Mouse (Mus musculus): Measurements from ENCODE around the gene BC025446. TPM values are rescaled to one million over a fixed set of nuclear protein-coding genes. Genes with fewer than 3 reads are reported as not detected.
"Not testable (repeated sequence)": the region's sequence is repeated elsewhere in the genome, so short reads cannot be mapped to it uniquely, and the experiment has no call there.

The BC025446 gene
- not detected in 2 replicates for polyA plus RNA-seq (2014; fragmentation: Nextera tagmentation; extraction: Ambion mirVana)

DNA sequence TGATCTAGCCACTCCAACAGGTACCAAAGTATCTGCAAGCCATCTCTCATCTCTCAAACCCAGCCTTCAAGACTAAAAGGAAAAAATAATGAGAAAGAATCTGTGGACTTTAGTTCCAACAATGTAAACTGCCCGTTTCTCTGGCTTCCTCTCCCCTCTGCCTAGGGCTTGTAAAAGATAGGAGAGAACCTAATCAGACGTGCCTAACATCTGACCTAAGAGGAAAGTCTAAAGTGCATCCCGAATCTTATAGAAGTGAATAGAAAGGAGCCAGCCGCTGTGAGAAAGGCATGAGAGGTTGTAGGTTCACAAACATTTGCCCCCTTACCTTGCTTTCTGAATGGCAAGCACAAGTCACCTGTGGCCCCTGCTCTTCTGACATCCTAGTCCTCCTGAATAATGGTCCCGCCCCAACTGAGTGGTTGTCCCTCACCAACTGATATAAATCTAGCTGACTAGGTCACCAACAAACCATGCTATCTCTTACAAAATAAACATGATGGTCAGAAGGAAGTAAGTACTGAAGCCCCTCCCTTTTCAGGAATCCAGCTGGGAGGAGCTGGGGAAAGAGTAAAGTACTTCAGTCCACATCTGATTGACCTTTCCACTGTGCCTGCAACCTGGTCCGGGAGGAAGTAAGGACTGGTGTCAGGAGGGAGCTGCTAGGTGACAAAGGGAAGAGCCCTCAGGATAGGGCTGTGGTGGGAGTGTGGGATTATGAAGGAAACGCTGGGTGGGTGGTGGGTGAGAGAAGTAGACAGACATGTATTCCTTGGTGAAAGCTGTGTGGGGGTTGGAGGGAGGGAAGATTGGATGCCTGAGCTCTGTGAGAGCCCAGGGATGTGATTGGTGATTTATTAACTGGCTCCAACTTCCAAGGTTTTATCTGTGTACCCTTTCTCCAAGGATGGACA, at the start of gene BC025446:
TSS of gene BC025446 (plus strand) at position 599 of the 914 bp plus-strand sequence.
- no peak for ATAC-seq (ENCODE audit: low FRiP score, low TSS enrichment)
- H3K9me3 ChIP-seq (ENCODE audit: control insufficient read depth, low read length) = no peaks in the 10 kb centered on the region
- no peak within 1 kb of the TSS for H3K9ac ChIP-seq (replicated peaks; ENCODE audit: low read length)
- H3K36me3 ChIP-seq (ENCODE audit: control insufficient read depth, insufficient read depth, low read length) = no peaks in the 10 kb centered on the region
- no peak within 1 kb of the TSS for H3K4me2 ChIP-seq (ENCODE audit: low read length)
- H3K27me3 ChIP-seq (ENCODE audit: control insufficient read depth, insufficient read depth, low read length) = no peaks in the 10 kb centered on the region
- no peak within 1 kb of the TSS for H3K4me3 ChIP-seq (replicated peaks; ENCODE audit: low read depth, low read length)
- H3K4me1 ChIP-seq (ENCODE audit: control insufficient read depth, insufficient read depth, low read length) = no peaks in the 10 kb centered on the region
- 85% methylated on average over 7 of the region's 7 CpGs for whole genome bisulfite sequencing
- no peak within 1 kb of the TSS for H3K27ac ChIP-seq (replicated peaks; ENCODE audit: low read depth, low read length)
- no peak for DNase-seq

DNA sequence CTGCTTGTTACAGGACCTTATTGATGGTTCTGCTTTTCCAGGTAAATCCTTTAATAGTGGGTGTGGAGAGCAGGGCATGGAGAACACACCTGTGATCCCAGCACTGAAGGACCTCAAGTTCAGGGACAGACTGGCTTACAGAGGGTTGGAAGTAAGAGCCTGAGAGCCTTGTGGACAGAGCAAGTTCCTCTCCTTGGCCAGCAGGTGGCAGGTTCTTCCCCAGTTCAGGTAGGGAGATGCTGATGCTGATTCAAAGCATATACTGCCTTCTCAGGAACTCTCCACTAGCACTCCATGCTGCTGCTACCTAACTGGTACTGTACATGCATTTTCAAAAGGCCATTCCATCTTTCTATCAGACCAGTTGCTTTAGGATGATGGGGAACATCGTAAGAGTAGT, 40.7 kb upstream of the BC025446 start:
- 49% methylated on average over 1 of the region's 1 CpGs for WGBS
- no peak for ATAC-seq (ENCODE audit: low FRiP score, low TSS enrichment)
- DNase-seq = peak; percentile 60

DNA sequence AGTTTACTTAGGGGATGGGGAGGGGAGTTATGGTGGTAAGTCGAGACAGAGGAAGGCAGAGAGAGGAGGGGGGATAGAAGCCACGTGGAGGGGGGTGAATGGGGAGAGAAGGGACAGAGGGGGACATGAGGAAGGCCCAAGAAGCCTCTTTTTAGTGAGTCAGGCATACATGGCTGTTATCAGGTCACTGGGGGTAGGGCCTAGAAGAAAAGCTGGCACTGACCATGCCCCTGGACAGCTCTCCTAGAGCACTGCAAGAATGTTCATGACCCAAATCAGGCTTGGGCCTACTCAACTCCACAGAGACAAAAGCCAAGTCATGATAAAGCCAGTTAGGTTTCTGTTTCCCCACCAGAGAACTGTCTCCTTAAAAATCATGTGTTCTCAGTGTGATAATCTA, 29.9 kb upstream of the BC025446 start:
- Histone ChIP-seq H3K4me2 (ENCODE audit: low read length) (no peak overlapping the region), H3K4me1 (ENCODE audit: control insufficient read depth, insufficient read depth, low read length) (no peaks in the 10 kb centered on the region), H3K36me3 (ENCODE audit: control insufficient read depth, insufficient read depth, low read length) (no peaks in the 10 kb centered on the region), H3K9ac (replicated peaks; ENCODE audit: low read length) (no peak overlapping the region), H3K27me3 (ENCODE audit: control insufficient read depth, insufficient read depth, low read length) (no peaks in the 10 kb centered on the region), H3K4me3 (replicated peaks; ENCODE audit: low read depth, low read length) (no peak overlapping the region), H3K27ac (replicated peaks; ENCODE audit: low read depth, low read length) (no peak overlapping the region), H3K9me3 (ENCODE audit: control insufficient read depth, low read length) (no peaks in the 10 kb centered on the region)
- 38% methylated on average over 2 of the region's 2 CpGs for WGBS
- ATAC-seq (ENCODE audit: low FRiP score, low TSS enrichment) (no peak), DNase-seq (no peak)

More for the DNA sequence above, 40.7 kb upstream of the BC025446 start:
- Histone ChIP-seq H3K27me3 (ENCODE audit: control insufficient read depth, insufficient read depth, low read length) (no peaks in the 10 kb centered on the region), H3K4me3 (replicated peaks; ENCODE audit: low read depth, low read length) (no peak overlapping the region), H3K27ac (replicated peaks; ENCODE audit: low read depth, low read length) (no peak overlapping the region), H3K9ac (replicated peaks; ENCODE audit: low read length) (no peak overlapping the region), H3K36me3 (ENCODE audit: control insufficient read depth, insufficient read depth, low read length) (no peaks in the 10 kb centered on the region), H3K4me2 (ENCODE audit: low read length) (no peak overlapping the region), H3K9me3 (ENCODE audit: control insufficient read depth, low read length) (no peaks in the 10 kb centered on the region), H3K4me1 (ENCODE audit: control insufficient read depth, insufficient read depth, low read length) (no peaks in the 10 kb centered on the region)

DNA sequence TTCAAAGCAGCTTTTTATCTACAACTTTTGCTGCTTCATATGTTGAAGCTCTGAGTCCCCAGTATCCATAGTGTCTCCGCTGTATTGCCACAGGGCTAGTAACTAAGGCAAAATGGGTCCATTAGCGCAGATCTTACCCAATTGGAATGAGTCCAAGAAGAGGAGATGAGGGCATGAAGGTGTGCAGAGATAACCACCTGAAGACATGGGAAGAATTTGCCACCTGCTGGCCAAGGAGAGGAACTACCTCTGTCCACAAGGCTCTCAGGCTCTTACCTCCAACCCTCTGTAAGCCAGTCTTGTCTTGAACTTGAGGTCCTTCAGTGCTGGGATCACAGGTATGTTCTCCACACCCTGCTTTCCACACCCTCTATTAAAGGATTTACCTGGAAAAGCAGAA, 27.1 kb upstream of the BC025446 start:
- Histone ChIP-seq H3K4me3 (replicated peaks; ENCODE audit: low read depth, low read length) (no peak overlapping the region), H3K27ac (replicated peaks; ENCODE audit: low read depth, low read length) (no peak overlapping the region), H3K9me3 (ENCODE audit: control insufficient read depth, low read length) (no peaks in the 10 kb centered on the region), H3K36me3 (ENCODE audit: control insufficient read depth, insufficient read depth, low read length) (no peaks in the 10 kb centered on the region), H3K27me3 (ENCODE audit: control insufficient read depth, insufficient read depth, low read length) (no peaks in the 10 kb centered on the region), H3K9ac (replicated peaks; ENCODE audit: low read length) (no peak overlapping the region), H3K4me1 (ENCODE audit: control insufficient read depth, insufficient read depth, low read length) (no peaks in the 10 kb centered on the region), H3K4me2 (ENCODE audit: low read length) (no peak overlapping the region)
- no peak for ATAC-seq (ENCODE audit: low FRiP score, low TSS enrichment)
- 61% methylated on average over 2 of the region's 2 CpGs for WGBS
- DNase-seq = peak; percentile 61

DNA sequence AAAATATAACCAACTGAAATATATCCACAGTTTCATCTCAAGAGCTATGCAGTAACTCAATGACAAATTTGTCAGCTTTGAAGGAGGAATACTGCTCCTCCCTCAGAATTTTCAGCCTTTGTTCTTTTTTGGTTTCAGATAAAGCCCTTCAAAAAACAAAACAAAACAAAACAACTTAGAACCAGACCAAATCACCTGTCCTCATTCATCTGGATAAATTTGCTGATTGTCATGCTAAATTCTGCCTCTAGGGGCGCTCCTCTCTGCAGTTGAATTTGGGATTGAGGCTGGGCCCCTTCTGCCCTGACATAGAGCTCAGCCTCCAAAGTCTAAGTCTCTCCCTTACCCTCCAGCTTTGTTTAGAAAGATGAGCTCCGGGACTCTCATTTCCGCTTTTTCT, 25.6 kb upstream of the BC025446 start:
- H3K9ac ChIP-seq (replicated peaks; ENCODE audit: low read length); ATAC-seq (ENCODE audit: low FRiP score, low TSS enrichment); H3K27ac ChIP-seq (replicated peaks; ENCODE audit: low read depth, low read length); H3K9me3 ChIP-seq (ENCODE audit: control insufficient read depth, low read length); H3K4me1 ChIP-seq (ENCODE audit: control insufficient read depth, insufficient read depth, low read length); H3K36me3 ChIP-seq (ENCODE audit: control insufficient read depth, insufficient read depth, low read length); H3K4me2 ChIP-seq (ENCODE audit: low read length); H3K27me3 ChIP-seq (ENCODE audit: control insufficient read depth, insufficient read depth, low read length); H3K4me3 ChIP-seq (replicated peaks; ENCODE audit: low read depth, low read length): not testable (repeated sequence)
- peak; percentile 7 for DNase-seq
- WGBS = 0% methylated on average over 1 of the region's 3 CpGs

DNA sequence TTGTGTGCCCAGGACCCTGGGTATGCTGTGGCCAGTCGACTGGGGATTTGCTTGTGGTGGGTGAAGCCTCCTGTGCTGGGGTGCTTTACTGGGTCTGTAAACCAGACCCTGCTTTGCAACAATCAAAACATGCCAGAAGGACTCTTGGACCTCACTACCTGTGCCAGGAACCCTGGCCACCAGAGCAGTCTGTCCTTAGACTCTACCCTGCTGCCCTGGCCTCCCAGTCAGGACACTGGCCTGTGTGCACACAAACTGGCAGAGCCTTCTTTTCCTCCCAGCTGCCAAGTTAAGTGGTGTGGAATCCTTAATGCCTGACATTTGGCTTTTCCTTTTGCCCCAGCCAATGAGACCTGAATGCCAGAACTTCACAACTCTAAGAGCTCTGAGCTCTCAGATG, 655 bp downstream of the BC025446 start:
- no peaks in the 10 kb centered on the region for H3K27me3 ChIP-seq (ENCODE audit: control insufficient read depth, insufficient read depth, low read length)
- DNase-seq (no peak), ATAC-seq (ENCODE audit: low FRiP score, low TSS enrichment) (no peak)
- H3K36me3 ChIP-seq (ENCODE audit: control insufficient read depth, insufficient read depth, low read length) = no peaks in the 10 kb centered on the region
- no peak overlapping the region for H3K4me2 ChIP-seq (ENCODE audit: low read length)
- H3K27ac ChIP-seq (replicated peaks; ENCODE audit: low read depth, low read length) = no peak overlapping the region
- H3K9ac ChIP-seq (replicated peaks; ENCODE audit: low read length) = no peak overlapping the region
- no peak overlapping the region for H3K4me3 ChIP-seq (replicated peaks; ENCODE audit: low read depth, low read length)
- no peaks in the 10 kb centered on the region for H3K9me3 ChIP-seq (ENCODE audit: control insufficient read depth, low read length)
- no peaks in the 10 kb centered on the region for H3K4me1 ChIP-seq (ENCODE audit: control insufficient read depth, insufficient read depth, low read length)
- WGBS = 60% methylated on average over 1 of the region's 1 CpGs

DNA sequence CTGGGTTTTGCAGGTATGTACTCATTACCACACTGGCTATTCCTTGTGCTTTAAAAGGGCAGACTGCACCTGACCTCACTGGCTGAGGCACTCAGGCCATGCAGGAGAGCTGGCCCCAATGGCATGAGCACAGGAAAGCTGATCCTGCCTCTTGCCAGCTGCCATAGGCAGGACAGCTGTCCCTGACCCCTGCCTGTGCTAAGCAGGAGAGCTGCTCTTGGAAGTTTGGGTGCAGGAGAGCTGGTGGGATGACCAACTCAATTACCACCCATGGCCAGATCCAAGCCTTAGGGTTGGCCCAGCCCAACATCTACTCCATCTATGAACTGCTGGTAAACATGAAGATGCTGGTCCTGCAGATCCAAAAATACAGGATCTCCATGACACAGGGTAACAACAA, 5.8 kb downstream of the BC025446 start:
- no peak overlapping the region for H3K27ac ChIP-seq (replicated peaks; ENCODE audit: low read depth, low read length)
- ATAC-seq (ENCODE audit: low FRiP score, low TSS enrichment) = no peak
- no peak overlapping the region for H3K4me3 ChIP-seq (replicated peaks; ENCODE audit: low read depth, low read length)
- no peak overlapping the region for H3K9ac ChIP-seq (replicated peaks; ENCODE audit: low read length)
- no peak for DNase-seq
- H3K27me3 ChIP-seq (ENCODE audit: control insufficient read depth, insufficient read depth, low read length) = no peaks in the 10 kb centered on the region
- no peaks in the 10 kb centered on the region for H3K36me3 ChIP-seq (ENCODE audit: control insufficient read depth, insufficient read depth, low read length)
- H3K9me3 ChIP-seq (ENCODE audit: control insufficient read depth, low read length) = no peaks in the 10 kb centered on the region
- no peak overlapping the region for H3K4me2 ChIP-seq (ENCODE audit: low read length)
- H3K4me1 ChIP-seq (ENCODE audit: control insufficient read depth, insufficient read depth, low read length) = no peaks in the 10 kb centered on the region

DNA sequence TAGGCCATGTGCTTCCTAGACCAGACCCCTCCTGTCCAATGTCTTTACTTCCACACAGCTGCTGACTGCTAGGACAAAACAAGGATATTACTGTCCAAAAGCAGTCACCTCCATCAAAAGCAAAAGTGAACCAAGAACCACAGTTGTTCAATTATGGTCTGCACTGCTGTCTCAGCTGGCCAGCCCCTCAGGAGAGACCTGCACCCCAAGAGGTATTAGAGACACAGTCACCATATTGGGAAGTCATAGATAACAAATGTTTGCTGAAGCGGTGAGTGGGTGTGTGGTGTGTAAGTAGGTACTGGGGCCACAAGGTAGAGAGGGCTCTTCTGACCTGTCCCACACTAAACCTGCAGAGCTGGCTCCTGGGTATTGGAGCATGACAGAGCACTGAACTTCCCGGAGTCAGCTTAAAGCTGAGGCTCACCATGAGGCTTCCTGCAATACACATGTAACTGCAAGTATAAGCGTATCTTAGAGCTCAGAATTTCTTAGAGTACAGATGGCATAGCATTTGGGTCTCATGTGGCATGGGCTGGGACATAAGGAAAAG, 21.6 kb downstream of the BC025446 start:
- Histone ChIP-seq H3K36me3 (ENCODE audit: control insufficient read depth, insufficient read depth, low read length) (no peaks in the 10 kb centered on the region), H3K9me3 (ENCODE audit: control insufficient read depth, low read length) (no peaks in the 10 kb centered on the region), H3K9ac (replicated peaks; ENCODE audit: low read length) (no peak overlapping the region), H3K27ac (replicated peaks; ENCODE audit: low read depth, low read length) (no peak overlapping the region), H3K27me3 (ENCODE audit: control insufficient read depth, insufficient read depth, low read length) (no peaks in the 10 kb centered on the region), H3K4me1 (ENCODE audit: control insufficient read depth, insufficient read depth, low read length) (no peaks in the 10 kb centered on the region), H3K4me3 (replicated peaks; ENCODE audit: low read depth, low read length) (no peak overlapping the region), H3K4me2 (ENCODE audit: low read length) (no peak overlapping the region)
- 83% methylated on average over 3 of the region's 3 CpGs for WGBS
- ATAC-seq (ENCODE audit: low FRiP score, low TSS enrichment) (no peak), DNase-seq (no peak)

DNA sequence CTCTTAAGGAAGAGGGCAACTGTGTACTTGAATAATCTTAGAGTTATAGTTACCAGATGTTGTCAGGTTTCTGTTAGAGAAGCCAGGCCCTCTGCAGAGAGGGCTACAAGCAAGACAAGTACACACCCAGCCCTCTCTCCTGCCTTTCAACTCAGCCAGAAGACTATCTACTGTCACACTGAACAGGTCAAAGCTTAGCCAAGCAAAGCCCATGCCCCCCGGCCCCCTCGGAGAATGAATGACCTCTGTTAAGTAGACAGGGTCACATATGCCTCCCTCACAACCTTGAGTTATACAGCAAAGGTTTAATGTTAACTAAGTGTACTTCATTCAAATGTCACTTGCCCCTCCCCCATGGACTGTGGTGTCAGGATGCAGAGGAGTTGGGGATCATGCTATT, 24.4 kb downstream of the BC025446 start:
- WGBS = 86% methylated on average over 2 of the region's 2 CpGs
- Histone ChIP-seq H3K36me3 (ENCODE audit: control insufficient read depth, insufficient read depth, low read length) (no peaks in the 10 kb centered on the region), H3K9ac (replicated peaks; ENCODE audit: low read length) (no peak overlapping the region), H3K9me3 (ENCODE audit: control insufficient read depth, low read length) (no peaks in the 10 kb centered on the region), H3K4me3 (replicated peaks; ENCODE audit: low read depth, low read length) (no peak overlapping the region), H3K27ac (replicated peaks; ENCODE audit: low read depth, low read length) (no peak overlapping the region), H3K27me3 (ENCODE audit: control insufficient read depth, insufficient read depth, low read length) (no peaks in the 10 kb centered on the region), H3K4me2 (ENCODE audit: low read length) (no peak overlapping the region), H3K4me1 (ENCODE audit: control insufficient read depth, insufficient read depth, low read length) (no peaks in the 10 kb centered on the region)
- ATAC-seq (ENCODE audit: low FRiP score, low TSS enrichment) (no peak), DNase-seq (no peak)

Data from midbrain, embryonic 14.5 days (tissue).